Comparison of ENCODE assay signal across 8 mouse cellular contexts in genomic region chr7:126428631-126429502, GRCm38 (mm10). TPM values are rescaled to one million over a fixed set of nuclear protein-coding genes. Genes with fewer than 3 reads are reported as not detected.
DNase-seq lines count a peak whose midpoint lies in the region; ATAC-seq and TF ChIP-seq lines count a peak whose summit lies in the region.

TSS of gene Rabep2 (plus strand) at chr7:126428759.

- H3K27me3 ChIP-seq in embryonic facial prominence, embryonic 13.5 days: no peaks in the 10 kb centered on the region
- H3K27me3 ChIP-seq in heart, adult 2 months (ENCODE audit: control insufficient read depth, insufficient read depth, low read length): no peaks in the 10 kb centered on the region
- H3K27me3 ChIP-seq in limb, embryonic 13.5 days: no peaks in the 10 kb centered on the region
- no peaks in the 10 kb centered on the region for H3K27me3 ChIP-seq in midbrain, embryonic 16.5 days (ENCODE audit: control insufficient read depth, insufficient read depth, low read depth, low read length)

- peaks cover 18% of the 10 kb centered on the region; the same call in 1 of the 2 replicates for H3K36me3 ChIP-seq in embryonic facial prominence, embryonic 13.5 days
- H3K36me3 ChIP-seq in heart, adult 2 months (ENCODE audit: control insufficient read depth, insufficient read depth, low read length): no peaks in the 10 kb centered on the region
- H3K36me3 ChIP-seq in limb, embryonic 13.5 days: peaks cover 15% of the 10 kb centered on the region
- H3K36me3 ChIP-seq in midbrain, embryonic 16.5 days (ENCODE audit: control insufficient read depth, insufficient read depth, low read length): no peaks in the 10 kb centered on the region

- no peak for TF ChIP-seq CTCF in heart, adult 2 months (IDR thresholded peaks at IDR 0.05)

- peak; percentile 94 for DNase-seq in 3134 (ENCODE audit: extremely low read depth, insufficient read length, low spot score)
- DNase-seq in adrenal gland, postnatal 36 days: peak; percentile 97 to 98
- peak; percentile 95 to 99 for DNase-seq in heart, adult 2 months
- peak; percentile 92 to 96 for DNase-seq in kidney, adult 8-10 months
- peak; percentile 84 to 90 for DNase-seq in spleen, postnatal 10 days (ENCODE audit: low spot score in 2 of 2)

- H3K79me2 ChIP-seq in heart, adult 2 months (replicated peaks; ENCODE audit: control insufficient read depth, insufficient read depth, low read length): no peaks in the 10 kb centered on the region

- H3K27ac ChIP-seq in embryonic facial prominence, embryonic 13.5 days: peak within 1 kb of the TSS; percentile 96
- H3K27ac ChIP-seq in heart, adult 2 months: peak within 1 kb of the TSS; percentile 92
- peak within 1 kb of the TSS; percentile 95 for H3K27ac ChIP-seq in limb, embryonic 13.5 days
- H3K27ac ChIP-seq in midbrain, embryonic 16.5 days (ENCODE audit: low read length): peak within 1 kb of the TSS; percentile 93

- H3K9ac ChIP-seq in embryonic facial prominence, embryonic 13.5 days: peak within 1 kb of the TSS; percentile 91
- H3K9ac ChIP-seq in heart, adult 2 months (ENCODE audit: low read depth, low read length): peak within 1 kb of the TSS; percentile 88
- H3K9ac ChIP-seq in limb, embryonic 13.5 days: peak within 1 kb of the TSS; percentile 90
- H3K9ac ChIP-seq in midbrain, embryonic 16.5 days (ENCODE audit: low read depth, low read length): peak within 1 kb of the TSS; percentile 86

- TF ChIP-seq POLR2A in heart, adult 2 months (IDR thresholded peaks at IDR 0.05; ENCODE audit: insufficient read depth, low read depth, low read length): peak; percentile 63; the same call in 1 of the 2 replicates

- peaks cover 17% of the 10 kb centered on the region for H3K4me1 ChIP-seq in embryonic facial prominence, embryonic 13.5 days
- peaks cover 3% of the 10 kb centered on the region for H3K4me1 ChIP-seq in heart, adult 2 months (ENCODE audit: control insufficient read depth, insufficient read depth, low read length)
- H3K4me1 ChIP-seq in limb, embryonic 13.5 days: peaks cover 15% of the 10 kb centered on the region
- H3K4me1 ChIP-seq in midbrain, embryonic 16.5 days (ENCODE audit: control insufficient read depth, insufficient read depth, low read length): peaks cover 12% of the 10 kb centered on the region

- intact Hi-C loops in heart, adult 2 months (cut with DNase I): loop anchor here (2.0 kb wide), 1 partner anchor 30 kb away; no protein-coding TSS in a partner anchor

- peak within 1 kb of the TSS; percentile 80 for H3K4me2 ChIP-seq in embryonic facial prominence, embryonic 13.5 days
- peak within 1 kb of the TSS; percentile 71 for H3K4me2 ChIP-seq in limb, embryonic 13.5 days (replicated peaks)
- peak within 1 kb of the TSS; percentile 84 for H3K4me2 ChIP-seq in midbrain, embryonic 16.5 days (ENCODE audit: low read length)

- TF ChIP-seq EP300 in heart, adult 2 months (IDR thresholded peaks at IDR 0.05; ENCODE audit: insufficient read depth, low read depth, low read length): no peak

- H3K9me3 ChIP-seq in embryonic facial prominence, embryonic 13.5 days: no peaks in the 10 kb centered on the region
- no peaks in the 10 kb centered on the region for H3K9me3 ChIP-seq in limb, embryonic 13.5 days
- H3K9me3 ChIP-seq in midbrain, embryonic 16.5 days (replicated peaks; ENCODE audit: control insufficient read depth, low read length, poor library complexity, severe bottlenecking): no peaks in the 10 kb centered on the region

- ATAC-seq in embryonic facial prominence, embryonic 13.5 days (ENCODE audit: insufficient number of reproducible peaks, insufficient read depth, low FRiP score, low TSS enrichment, low read depth): peak; percentile 87
- ATAC-seq in limb, embryonic 13.5 days (ENCODE audit: low FRiP score, low read depth): peak; percentile 94
- ATAC-seq in midbrain, embryonic 16.5 days: peak; percentile 93

- WGBS in embryonic facial prominence, embryonic 13.5 days: under 1% methylated on average over 82 of the region's 82 CpGs
- WGBS in heart, adult 2 months: under 1% methylated on average over 81 of the region's 82 CpGs
- under 1% methylated on average over 82 of the region's 82 CpGs for WGBS in limb, embryonic 13.5 days
- under 1% methylated on average over 82 of the region's 82 CpGs for WGBS in midbrain, embryonic 16.5 days

- H3K4me3 ChIP-seq in embryonic facial prominence, embryonic 13.5 days: peak within 1 kb of the TSS; percentile 62
- H3K4me3 ChIP-seq in heart, adult 2 months: peak within 1 kb of the TSS; percentile 67
- peak within 1 kb of the TSS; percentile 67 for H3K4me3 ChIP-seq in limb, embryonic 13.5 days
- H3K4me3 ChIP-seq in midbrain, embryonic 16.5 days (ENCODE audit: low read depth, low read length): peak within 1 kb of the TSS; percentile 72

RNA-seq across cellular contexts. Expression of gene Rabep2, which starts in this region (rescaled TPM):
- 10 to 100 TPM; 48.4 to 72.8 TPM for total RNA-seq in adrenal gland, postnatal 36 days (2021)
- 30.8 and 34.0 TPM in 2 replicates for polyA plus RNA-seq in embryonic facial prominence, embryonic 13.5 days (2015; fragmentation: Nextera tagmentation; extraction: Ambion mirVana)
- 1 to 10 TPM; 5.3 to 6.3 TPM for total RNA-seq in heart, adult 2 months (2021)
- polyA plus RNA-seq in heart, adult 2 months (2012; rRNA removed): 8.1 and 9.2 TPM in 2 replicates
- 36.6 and 37.0 TPM in 2 replicates for polyA plus RNA-seq in limb, embryonic 13.5 days (2015; fragmentation: Nextera tagmentation; extraction: Ambion mirVana)
- 22.9 and 23.8 TPM in 2 replicates for polyA plus RNA-seq in midbrain, embryonic 16.5 days (2015; fragmentation: Nextera tagmentation; extraction: Ambion mirVana)

Comparison
In these comparisons a context has a peak if more than half of its experiments do, and no peak if none do; other contexts are left out.
1. Peak in every context shown above with its lines: DNase-seq, ATAC-seq, H3K4me3 ChIP-seq and H3K27ac ChIP-seq.
2. RNA of gene Rabep2 (total RNA-seq): 48.4 to 72.8 TPM in adrenal gland, postnatal 36 days; 5.3 to 6.3 TPM in heart, adult 2 months; every median in the first group is over 4 times any median in the second.